Mouse (Mus musculus) adrenal gland, postnatal 10 days (tissue): ENCODE data around the gene Lbhd2. TPM values are rescaled to one million over a fixed set of nuclear protein-coding genes. Genes with fewer than 3 reads are reported as not detected.
A peak's percentile ranks its signal among the peaks of the same experiment; 100 is the strongest.

Source experiments
- DNase-seq: peaks from one replicate; pipeline ENCODE4 v3.0.0; 2021; ENCODE audit warnings: mixed read lengths
- total RNA-seq, 2 experiments: library from RNA; stranded (reverse); gene quantifications; 2 replicates each; pipeline ENCODE4 v1.2.3; 2021

Lbhd2 gene
- total RNA-seq, 2 experiments from 2014 or later = 0.48 TPM; not detected in 1

- DNase-seq = no peak
Measured at GRCm38 (mm10) chr12:111447350-111447749, 40.7 kb downstream of the Lbhd2 start.

- no peak for DNase-seq
Measured at GRCm38 (mm10) chr12:111447898-111448760, 41.5 kb downstream of the Lbhd2 start.

GRCm38 (mm10) chr12:111448931-111449705 is 42.5 kb downstream of the Lbhd2 start:
- peak; percentile 62 for DNase-seq

GRCm38 (mm10) chr12:111450359-111450758 is 43.8 kb downstream of the Lbhd2 start:
- peak; percentile 66 for DNase-seq

GRCm38 (mm10) chr12:111451561-111451960 is 45.0 kb downstream of the Lbhd2 start:
- no peak for DNase-seq

- no peak for DNase-seq
Measured at GRCm38 (mm10) chr12:111454021-111454420, 47.4 kb downstream of the Lbhd2 start.

GRCm38 (mm10) chr12:111454543-111455280 is 48.1 kb downstream of the Lbhd2 start:
- DNase-seq = no peak

GRCm38 (mm10) chr12:111455311-111455846 is 48.8 kb downstream of the Lbhd2 start:
- no peak for DNase-seq

- DNase-seq = no peak
Measured at GRCm38 (mm10) chr12:111455860-111456259, 49.3 kb downstream of the Lbhd2 start.

- DNase-seq = no peak
Measured at GRCm38 (mm10) chr12:111457742-111458141, 51.1 kb downstream of the Lbhd2 start.

Other genes starting within 250 kb of the Lbhd2 start
- 10 to 100 TPM; 17.9 to 22.5 TPM for gene Traf3, start 240.4 kb upstream of the Lbhd2 start, total RNA-seq
- gene 4930595D18Rik, start 222.3 kb upstream of the Lbhd2 start, total RNA-seq = not detected
- under 1 TPM in 1 of 2 experiments, not detected in 1; 0.27 TPM for gene Amn, start 135.7 kb upstream of the Lbhd2 start, total RNA-seq
- gene Cdc42bpb, start 29.1 kb upstream of the Lbhd2 start, total RNA-seq = 100 to 1,000 TPM; 103 to 118 TPM
- 1 to 10 TPM; 5.1 to 6.7 TPM for gene Exoc3l4, start 10.2 kb downstream of the Lbhd2 start, total RNA-seq
- gene Tnfaip2, start 35.7 kb downstream of the Lbhd2 start, total RNA-seq = 10 to 100 TPM; 15.0 to 18.5 TPM
- 1 to 10 TPM; 1.0 to 1.1 TPM for gene Gm266, start 79.0 kb downstream of the Lbhd2 start, total RNA-seq
- 100 to 1,000 TPM; 300 to 322 TPM for gene Eif5, start 131.2 kb downstream of the Lbhd2 start, total RNA-seq
- 10 to 100 TPM; 84.9 to 94.1 TPM for gene Mark3, start 167.7 kb downstream of the Lbhd2 start, total RNA-seq